1 mouse cellular context compared by ENCODE assay signal in genomic region chr3:133335166-133335565, GRCm38 (mm10).
TF ChIP-seq lines count a peak whose summit lies in the region.

No protein-coding gene starts in this region.

TF ChIP-seq in CH12.LX, 34 proteins besides CTCF, POLR2A, EP300 and RAD21 (continued from another document):
- TF ChIP-seq MEF2A (IDR thresholded peaks at IDR 0.05; ENCODE audit: borderline replicate concordance, low read depth, low read length) (peak; percentile 70; the same call in 1 of the 2 replicates), SIN3A (IDR thresholded peaks at IDR 0.05; ENCODE audit: low read length) (peak; percentile 55), MAZ (IDR thresholded peaks at IDR 0.05; ENCODE audit: low read depth, low read length) (0 out of 2 replicates have a peak, but pooled peaks have one; percentile 48)
